Mouse (Mus musculus) intestine, postnatal 0 days (tissue): ENCODE results near the gene Cdkal1. TPM values are rescaled to one million over a fixed set of nuclear protein-coding genes. Genes with fewer than 3 reads are reported as not detected.

Source experiments
- ATAC-seq: fragments of 200-750 bp; cut with Nextera tagmentation; 2 replicates; pipeline ENCODE4 v1.8.0; 2017; ENCODE audit warnings: mild to moderate bottlenecking, moderate TSS enrichment, moderate library complexity
- H3K27ac ChIP-seq: fragments of 300-500 bp; sonication (generic); 2 replicates; pipeline ENCODE4 v1.5.1; 2014; ENCODE audit warnings: mild to moderate bottlenecking, low read depth, low read length, moderate library complexity
- H3K27me3 ChIP-seq: fragments of 300-500 bp; sonication (generic); replicated peaks from 2 replicates; pipeline ENCODE4 v1.6.1; 2014; ENCODE audit warnings: low read length, mixed read lengths; ENCODE audit not compliant: control insufficient read depth, insufficient read depth
- H3K36me3 ChIP-seq: fragments of 300-500 bp; sonication (generic); 2 replicates; pipeline ENCODE4 v1.6.1; 2014; ENCODE audit warnings: mild to moderate bottlenecking, moderate library complexity; ENCODE audit not compliant: control insufficient read depth, insufficient read depth
- H3K4me1 ChIP-seq: fragments of 300-500 bp; sonication (generic); replicated peaks from 2 replicates; pipeline ENCODE4 v1.6.1; 2014; ENCODE audit warnings: antibody characterized with exemption, low read length, mixed read lengths; ENCODE audit not compliant: control insufficient read depth, insufficient read depth
- H3K4me2 ChIP-seq: fragments of 300-500 bp; sonication (generic); replicated peaks from 2 replicates; pipeline ENCODE4 v1.6.1; 2014; ENCODE audit warnings: low read depth, mild to moderate bottlenecking, moderate library complexity
- H3K4me3 ChIP-seq: fragments of 300-500 bp; sonication (generic); 2 replicates; pipeline ENCODE4 v1.5.1; 2014; ENCODE audit warnings: low read depth, low read length
- H3K9ac ChIP-seq: fragments of 300-500 bp; sonication (generic); 2 replicates; pipeline ENCODE4 v1.6.1; 2014; ENCODE audit warnings: mild to moderate bottlenecking, low read depth, low read length
- H3K9me3 ChIP-seq: fragments of 300-500 bp; sonication (generic); 2 replicates; pipeline ENCODE4 v1.6.1; 2016; ENCODE audit warnings: mixed run types; ENCODE audit not compliant: control insufficient read depth
- CTCF ChIP-seq: sonication (generic); IDR thresholded peaks from 2 replicates; pipeline ENCODE4 v1.5.1; 2016; ENCODE audit warnings: low read depth, mild to moderate bottlenecking, control low read depth, antibody characterized with exemption, moderate library complexity
- WGBS: fragments of 180-500 bp; shearing (Covaris S2); extraction: QIAGEN DNeasy Blood & Tissue Kit; methylation state at CpG from one replicate; pipeline ENCODE4 v1.1.7; 2014; 5-methylcytosine and 5-hydroxymethylcytosine counted together
- polyA plus RNA-seq: library from polyadenylated mRNA; unstranded; fragments of >200 nt; fragmentation: Nextera tagmentation; extraction: Ambion mirVana; gene quantifications from 2 replicates; pipeline ENCODE4 v1.2.1, GENCODE M21; 2015

The Cdkal1 gene
- polyA plus RNA-seq, 1 experiment from 2014 or later, result 13.5 TPM

GRCm38 (mm10) chr13:29791439-29791838 lies 64.0 kb downstream of the Cdkal1 start:
- H3K9ac ChIP-seq, result no peak overlapping the region
- 0 out of 2 replicates have a peak, but pooled peaks cover 4% of the 10 kb centered on the region for H3K36me3 ChIP-seq
- no peak for ATAC-seq
- no peak overlapping the region for H3K27ac ChIP-seq
- no peak for TF ChIP-seq CTCF
- no peak overlapping the region for H3K4me2 ChIP-seq
- H3K27me3 ChIP-seq, result no peaks in the 10 kb centered on the region
- no peak overlapping the region for H3K4me3 ChIP-seq
- H3K4me1 ChIP-seq, result no peaks in the 10 kb centered on the region
- WGBS, result 89% methylated on average over 6 of the region's 6 CpGs
- H3K9me3 ChIP-seq, result no peaks in the 10 kb centered on the region

DNA sequence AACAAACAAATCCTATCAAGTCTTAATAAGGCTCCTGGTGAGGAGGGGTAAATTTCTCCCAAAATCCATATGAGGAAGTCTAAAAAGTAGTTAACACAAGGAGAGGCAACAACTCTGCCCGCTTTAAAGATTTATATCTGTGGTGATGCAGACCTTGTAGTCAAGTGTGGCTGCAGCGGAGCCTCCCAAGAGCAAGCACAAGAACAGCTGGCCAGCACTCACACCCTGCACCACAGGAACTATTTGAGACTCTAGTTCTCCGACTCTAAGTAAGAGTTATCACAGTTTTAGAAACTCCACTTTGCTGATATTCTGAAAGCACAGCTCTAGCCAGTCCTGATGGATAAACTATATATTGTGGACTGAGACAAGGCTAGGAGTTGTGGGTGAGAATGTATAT lies 68.5 kb downstream of the Cdkal1 start:
- Histone ChIP-seq H3K9ac (no peak overlapping the region), H3K4me2 (no peak overlapping the region), H3K27ac (no peak overlapping the region), H3K4me1 (no peaks in the 10 kb centered on the region), H3K4me3 (no peak overlapping the region), H3K27me3 (no peaks in the 10 kb centered on the region), H3K9me3 (no peaks in the 10 kb centered on the region), H3K36me3 (no peaks in the 10 kb centered on the region)
- no peak for TF ChIP-seq CTCF
- ATAC-seq, result no peak
- WGBS, result 56% methylated on average over 3 of the region's 3 CpGs

DNA sequence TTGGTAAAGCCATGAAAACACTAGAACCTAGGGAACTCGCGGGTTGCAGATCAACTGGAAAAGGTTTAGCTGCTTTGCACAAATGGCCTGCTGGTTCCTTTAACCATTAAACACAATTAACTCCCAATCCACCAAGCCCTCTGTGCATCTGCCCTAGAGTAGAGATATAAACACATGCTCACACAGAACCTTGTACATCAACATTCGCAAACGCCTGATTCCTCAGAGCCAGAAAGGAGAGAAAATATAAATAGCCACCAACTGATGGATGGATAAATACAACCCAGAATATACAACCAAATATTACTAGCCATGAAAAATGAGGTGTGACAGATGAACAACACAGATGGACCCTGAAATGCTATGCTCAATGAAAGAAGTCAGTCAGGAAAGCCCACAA lies 70.6 kb downstream of the Cdkal1 start:
- H3K27me3 ChIP-seq, result no peaks in the 10 kb centered on the region
- H3K27ac ChIP-seq, result no peak overlapping the region
- WGBS, result 68% methylated on average over 4 of the region's 4 CpGs
- H3K36me3 ChIP-seq, result no peaks in the 10 kb centered on the region
- H3K4me2 ChIP-seq, result no peak overlapping the region
- no peak overlapping the region for H3K9ac ChIP-seq
- ATAC-seq, result no peak
- no peaks in the 10 kb centered on the region for H3K9me3 ChIP-seq
- H3K4me1 ChIP-seq, result 0 out of 2 replicates have a peak, but pooled peaks cover 2% of the 10 kb centered on the region
- TF ChIP-seq CTCF, result no peak
- H3K4me3 ChIP-seq, result no peak overlapping the region

DNA sequence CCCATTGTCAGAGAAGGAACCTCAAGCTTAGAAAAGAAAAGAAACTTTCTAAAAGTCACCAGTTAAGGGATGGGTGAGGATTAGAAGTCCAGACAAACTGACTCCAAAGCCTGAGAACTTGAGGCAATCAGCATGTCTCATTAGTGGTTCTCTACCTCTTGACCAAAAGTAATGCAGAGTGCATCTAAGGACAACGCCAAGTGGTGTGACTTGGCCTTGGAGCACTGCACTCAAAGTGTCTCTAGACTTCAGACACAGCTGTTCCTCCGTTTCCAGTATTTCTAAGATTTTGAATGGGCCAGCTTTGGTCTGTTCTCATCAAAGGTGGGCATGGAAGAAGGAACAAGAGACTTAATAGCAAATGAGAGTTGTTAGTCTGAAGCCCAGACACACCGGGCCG lies 74.1 kb downstream of the Cdkal1 start:
- no peak for ATAC-seq
- Histone ChIP-seq H3K36me3 (no peaks in the 10 kb centered on the region), H3K27me3 (no peaks in the 10 kb centered on the region), H3K27ac (no peak overlapping the region), H3K9ac (no peak overlapping the region), H3K4me1 (0 out of 2 replicates have a peak, but pooled peaks cover 2% of the 10 kb centered on the region), H3K9me3 (no peaks in the 10 kb centered on the region), H3K4me2 (no peak overlapping the region), H3K4me3 (no peak overlapping the region)
- WGBS, result 76% methylated on average over 4 of the region's 4 CpGs
- no peak for TF ChIP-seq CTCF

DNA sequence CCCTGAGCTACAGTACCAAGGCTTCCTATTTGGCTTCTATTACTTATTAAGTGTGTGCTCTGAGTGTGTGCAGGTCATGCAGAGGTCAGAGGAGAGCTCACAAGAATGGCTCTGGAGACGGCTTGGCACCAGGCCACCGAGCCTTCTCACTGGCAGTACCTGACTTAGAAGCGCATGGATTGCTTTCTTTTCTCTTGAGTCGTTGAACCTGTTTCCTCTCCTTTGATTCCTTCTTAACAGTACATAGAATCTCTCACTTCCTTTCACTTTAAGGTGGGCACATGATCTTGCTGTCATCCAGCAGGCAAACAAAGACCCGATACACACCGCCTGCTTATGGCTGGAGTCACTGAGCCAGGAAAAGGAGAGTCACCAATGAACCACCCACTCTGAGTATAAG lies 74.8 kb downstream of the Cdkal1 start:
- Histone ChIP-seq H3K4me1 (0 out of 2 replicates have a peak, but pooled peaks cover 2% of the 10 kb centered on the region), H3K9me3 (no peaks in the 10 kb centered on the region), H3K36me3 (no peaks in the 10 kb centered on the region), H3K4me2 (no peak overlapping the region), H3K4me3 (no peak overlapping the region), H3K9ac (no peak overlapping the region), H3K27ac (no peak overlapping the region), H3K27me3 (no peaks in the 10 kb centered on the region)
- 20% methylated on average over 6 of the region's 6 CpGs for WGBS
- no peak for TF ChIP-seq CTCF
- peak; percentile 60; the same call in 1 of the 2 replicates for ATAC-seq

DNA sequence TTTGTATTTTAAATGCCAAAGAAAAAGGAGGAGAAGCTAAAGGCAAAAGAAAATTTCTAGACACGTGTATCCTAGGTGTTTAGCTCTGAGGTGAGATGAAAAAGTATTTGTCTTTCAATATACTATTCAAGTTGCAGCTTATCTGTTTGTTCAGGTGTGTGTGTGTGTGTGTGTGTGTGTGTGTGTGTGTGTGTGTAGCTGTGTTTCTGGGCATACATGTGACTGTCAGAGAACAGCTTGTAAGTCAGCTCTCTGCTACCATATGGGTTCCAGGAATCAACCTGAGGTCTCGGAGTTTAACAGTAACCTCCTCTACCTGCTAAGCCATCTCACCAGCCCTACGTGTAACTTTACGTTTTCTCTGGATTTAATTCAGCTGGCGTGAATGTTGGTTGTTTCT lies 76.0 kb downstream of the Cdkal1 start:
- Histone ChIP-seq H3K27me3 (no peaks in the 10 kb centered on the region), H3K4me1 (0 out of 2 replicates have a peak, but pooled peaks cover 2% of the 10 kb centered on the region), H3K9ac (no peak overlapping the region), H3K9me3 (no peaks in the 10 kb centered on the region), H3K4me2 (no peak overlapping the region), H3K4me3 (no peak overlapping the region), H3K36me3 (no peaks in the 10 kb centered on the region), H3K27ac (no peak overlapping the region)
- ATAC-seq, result no peak
- no peak for TF ChIP-seq CTCF
- 88% methylated on average over 5 of the region's 5 CpGs for WGBS

- H3K4me3 ChIP-seq, result no peak overlapping the region
- no peak overlapping the region for H3K9ac ChIP-seq
- no peak overlapping the region for H3K4me2 ChIP-seq
- ATAC-seq, result no peak
- H3K27ac ChIP-seq, result no peak overlapping the region
- 0 out of 2 replicates have a peak, but pooled peaks cover 2% of the 10 kb centered on the region for H3K4me1 ChIP-seq
- 79% methylated on average over 5 of the region's 5 CpGs for WGBS
- H3K9me3 ChIP-seq, result no peaks in the 10 kb centered on the region
- H3K36me3 ChIP-seq, result no peaks in the 10 kb centered on the region
- no peak for TF ChIP-seq CTCF
- no peaks in the 10 kb centered on the region for H3K27me3 ChIP-seq
Observed at GRCm38 (mm10) chr13:29779116-29779515, 76.4 kb downstream of the Cdkal1 start.
